Mouse (Mus musculus): ENCODE data around the gene Rap2a.

Gene Rap2a

GRCm38 (mm10) chr14:120543846-120544245 is 65.6 kb downstream of the Rap2a start:
- DNase-seq: no peak

GRCm38 (mm10) chr14:120544495-120544894 is 66.3 kb downstream of the Rap2a start:
- no peak for DNase-seq

GRCm38 (mm10) chr14:120544946-120545345 is 66.7 kb downstream of the Rap2a start:
- no peak for DNase-seq

Data from kidney, postnatal 25 days (tissue).